Mouse (Mus musculus): ENCODE data around the gene Defb15.
"Not testable (repeated sequence)": the region's sequence is repeated elsewhere in the genome, so short reads cannot be mapped to it uniquely, and the experiment has no call there.

Defb15 gene

DNA sequence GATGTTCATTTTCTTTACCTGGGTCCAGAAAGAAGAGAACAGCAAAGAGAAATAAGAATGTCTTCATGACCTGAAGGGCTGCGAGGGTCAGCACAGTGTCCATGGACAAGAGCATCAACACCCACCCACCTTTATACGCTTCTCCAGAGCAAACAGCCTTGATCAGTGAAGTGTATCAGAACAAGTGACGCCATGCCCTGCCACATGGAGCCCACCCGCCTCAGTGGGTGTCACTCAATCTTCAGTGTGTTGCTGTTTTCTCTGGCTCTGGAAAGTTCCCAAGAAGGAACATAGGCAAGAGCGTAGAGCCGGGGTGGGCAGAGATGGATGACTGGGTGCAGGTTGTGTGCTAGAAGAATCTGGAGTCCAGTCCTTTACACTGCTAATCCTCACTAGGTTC is at the start of gene Defb15:
Defb15 (minus strand) TSS at position 101 of the 400 bp plus-strand sequence.
- DNase-seq (ENCODE audit: low spot score in 2 of 2): no peak

DNA sequence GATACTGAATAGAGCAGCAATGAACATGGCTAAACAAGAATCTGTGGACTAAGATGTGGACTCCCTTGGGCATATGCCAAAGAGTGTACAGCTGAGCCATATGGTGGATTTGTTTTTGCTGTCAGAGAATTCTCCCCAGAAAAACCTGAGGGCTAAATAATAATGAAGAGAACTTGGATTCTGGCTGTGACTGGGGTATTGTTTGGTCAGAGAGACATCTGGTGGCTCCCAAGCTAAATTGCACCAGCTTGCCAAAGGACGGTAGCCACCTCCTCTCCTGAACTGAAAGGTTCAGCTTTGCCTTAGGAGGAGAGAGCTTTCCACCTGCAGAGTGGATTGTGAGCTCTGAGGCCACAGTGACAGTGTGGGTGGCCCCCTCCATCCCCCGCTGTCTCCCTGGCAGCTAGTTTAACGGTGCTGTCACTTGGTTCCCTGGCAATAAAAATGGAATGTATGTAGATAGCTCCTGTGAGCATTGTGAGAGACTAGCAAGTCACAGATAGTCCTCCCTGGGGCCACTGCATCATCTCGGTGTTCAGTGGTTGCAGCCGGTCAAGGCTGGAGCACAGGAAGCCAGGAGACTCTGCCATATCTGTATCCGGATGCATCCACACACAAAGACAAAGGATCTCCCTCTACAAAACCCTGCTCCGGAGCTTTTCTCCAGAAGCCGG is 49.3 kb upstream of the Defb15 start:
- no peak for DNase-seq (ENCODE audit: low spot score in 2 of 2)

DNA sequence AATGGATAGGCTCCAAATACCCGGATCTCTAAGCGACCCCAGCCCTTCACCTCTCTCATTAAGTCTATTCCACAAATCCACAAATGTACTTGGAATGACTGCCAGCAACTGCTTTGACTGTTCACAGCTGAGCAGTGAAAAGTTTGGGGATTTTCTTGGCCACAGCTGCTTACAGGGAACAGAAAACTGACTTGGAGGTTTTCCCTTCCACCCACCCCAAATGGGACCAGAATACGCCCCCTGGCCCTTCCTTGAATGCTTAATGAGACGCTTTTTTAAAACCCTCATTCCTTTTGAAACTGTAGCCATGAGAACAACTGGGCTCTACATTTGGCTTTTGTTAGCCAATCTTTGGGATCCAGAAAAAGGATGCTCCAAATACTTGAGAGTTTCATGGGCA is 45.7 kb upstream of the Defb15 start:
- no peak for DNase-seq (ENCODE audit: low spot score in 2 of 2)

DNA sequence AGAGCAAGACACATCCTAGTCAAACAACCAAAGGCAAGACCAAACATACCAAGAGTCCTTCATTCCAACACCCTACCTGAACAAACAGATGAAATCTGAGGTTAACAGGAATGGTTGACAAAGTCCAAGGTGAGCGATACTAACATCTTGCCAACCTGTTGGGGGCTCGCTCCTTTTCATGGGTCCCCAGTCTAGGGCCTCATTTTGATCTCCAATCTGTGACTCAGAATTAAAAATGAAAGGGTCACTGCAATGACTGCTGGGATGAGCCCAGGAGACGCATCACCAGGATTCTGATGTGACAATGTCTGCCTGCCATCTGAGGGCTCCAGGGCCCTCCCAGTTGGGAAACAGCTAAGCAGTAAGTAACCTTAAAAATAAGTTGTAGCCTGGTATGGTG is 37.0 kb upstream of the Defb15 start, which contains the start of gene Ccdc70:
Ccdc70 (plus strand) TSS at position 301 of the 400 bp plus-strand sequence.
- DNase-seq (ENCODE audit: low spot score in 2 of 2): peak in 1 of 2 experiments; percentile 12

DNA sequence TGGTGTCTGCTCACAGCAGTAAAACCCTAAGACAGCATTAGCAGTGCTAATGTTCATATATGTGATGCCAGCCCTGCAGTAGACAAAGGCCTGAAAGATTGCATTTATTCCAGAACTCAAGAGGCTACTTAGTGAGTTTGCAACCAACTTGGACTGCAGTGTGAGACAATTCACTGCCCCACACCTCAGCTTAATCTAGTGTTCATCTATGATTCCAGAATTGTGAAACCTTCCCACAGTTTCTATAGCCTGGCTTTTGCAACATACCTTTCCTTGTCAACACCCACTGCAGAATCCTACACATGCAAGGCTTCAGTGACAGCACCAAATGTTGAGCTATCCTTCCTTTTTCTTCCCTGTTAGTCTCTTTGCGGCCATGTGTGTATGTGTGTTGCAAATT is 34.1 kb upstream of the Defb15 start:
- DNase-seq (ENCODE audit: low spot score in 2 of 2): peak in 1 of 2 experiments; percentile 8

DNA sequence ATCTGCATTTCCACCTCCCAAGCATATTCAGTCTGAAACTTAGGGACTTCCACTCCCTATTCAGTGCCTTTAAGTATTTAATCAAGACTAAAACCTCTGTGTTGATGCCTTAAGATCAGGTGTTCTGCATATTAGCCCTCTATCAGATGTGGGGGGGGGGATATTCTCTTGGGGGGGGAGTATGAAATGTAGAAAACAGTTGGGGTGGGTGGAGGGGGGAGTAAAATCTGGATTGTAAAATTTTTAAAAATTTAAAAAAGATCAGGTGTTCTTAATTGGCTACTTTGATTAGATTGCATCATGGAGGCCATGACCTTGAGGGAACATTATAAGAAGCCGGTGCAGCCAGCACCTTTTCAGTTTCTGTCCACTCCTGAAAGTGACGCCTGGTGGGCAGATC is 25.9 kb upstream of the Defb15 start, which contains the start of gene Fam90a1a:
Fam90a1a (plus strand) TSS at position 301 of the 400 bp plus-strand sequence.
- DNase-seq (ENCODE audit: low spot score in 2 of 2): no peak

DNA sequence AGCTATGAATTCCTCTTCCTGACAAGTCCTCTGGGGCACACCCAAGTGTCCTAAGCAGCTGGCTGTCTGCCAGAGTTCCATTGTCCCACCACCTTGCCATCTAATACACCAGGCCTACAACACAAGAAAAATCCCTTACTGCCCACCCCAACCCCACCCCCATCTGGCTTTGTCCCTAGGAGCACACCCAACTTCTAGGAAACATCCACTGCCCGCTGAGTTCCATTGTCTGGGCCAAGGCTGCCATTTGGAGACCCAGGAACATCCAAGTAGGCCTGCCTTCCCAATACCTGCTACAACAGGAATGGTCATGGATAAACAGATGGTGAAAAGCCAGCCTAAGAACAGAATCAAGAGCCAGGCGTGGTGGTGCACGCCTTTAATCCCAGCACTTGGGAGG is 23.8 kb upstream of the Defb15 start:
- no peak for DNase-seq (ENCODE audit: low spot score in 2 of 2)

DNA sequence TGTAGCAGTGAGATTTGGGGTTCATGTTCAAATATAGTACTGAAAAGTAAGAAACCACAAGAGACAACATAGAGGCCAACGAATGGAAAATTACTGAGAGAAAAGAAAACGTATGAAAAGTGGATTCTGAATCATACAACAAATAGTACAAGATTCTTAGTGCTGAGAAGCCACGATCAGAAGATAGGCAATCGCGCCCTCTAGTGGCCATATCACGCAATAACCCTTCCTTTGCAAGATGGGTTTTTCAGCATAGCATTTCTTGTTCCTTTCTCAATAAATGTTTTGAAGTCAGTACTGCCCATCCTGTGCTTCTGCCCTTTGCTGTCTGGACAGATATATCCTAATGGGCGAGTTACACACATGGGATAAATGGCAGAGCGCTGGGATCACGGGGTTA is 22.8 kb upstream of the Defb15 start:
- DNase-seq (ENCODE audit: low spot score in 2 of 2): no peak

DNA sequence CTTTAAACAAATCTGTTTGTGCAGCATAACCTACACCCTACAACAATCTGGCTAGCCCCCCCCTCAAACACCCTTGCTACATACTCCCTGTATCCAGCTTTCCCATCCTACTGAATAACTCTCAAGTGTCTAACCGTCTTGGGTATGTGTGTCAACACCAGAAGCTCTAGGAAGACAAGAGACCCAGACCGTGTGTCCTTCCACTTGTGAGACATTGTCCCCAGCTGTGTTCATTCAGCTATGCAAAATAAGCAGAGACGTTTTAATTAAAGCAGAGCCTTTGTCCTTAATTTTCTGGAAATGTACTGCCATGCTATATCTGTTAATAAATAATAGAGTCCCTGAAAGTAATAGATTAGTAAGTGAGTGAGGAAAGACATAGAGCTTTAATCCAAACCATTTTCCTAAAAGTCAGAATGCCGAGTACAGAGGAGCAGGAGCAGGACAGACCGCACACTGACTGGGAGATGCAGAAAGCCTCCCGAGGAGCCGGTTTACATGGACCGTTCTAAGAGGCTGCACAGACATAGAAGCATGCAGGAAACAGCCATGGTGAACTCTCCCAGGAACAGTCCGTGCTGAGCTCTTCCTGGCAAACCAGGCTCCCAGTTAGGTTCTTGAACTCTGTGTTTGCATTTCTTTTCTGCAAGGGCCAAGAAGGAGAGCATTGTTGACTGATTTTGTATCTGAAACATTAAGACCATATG is 15.0 kb upstream of the Defb15 start:
- no peak for DNase-seq (ENCODE audit: low spot score in 2 of 2)

DNA sequence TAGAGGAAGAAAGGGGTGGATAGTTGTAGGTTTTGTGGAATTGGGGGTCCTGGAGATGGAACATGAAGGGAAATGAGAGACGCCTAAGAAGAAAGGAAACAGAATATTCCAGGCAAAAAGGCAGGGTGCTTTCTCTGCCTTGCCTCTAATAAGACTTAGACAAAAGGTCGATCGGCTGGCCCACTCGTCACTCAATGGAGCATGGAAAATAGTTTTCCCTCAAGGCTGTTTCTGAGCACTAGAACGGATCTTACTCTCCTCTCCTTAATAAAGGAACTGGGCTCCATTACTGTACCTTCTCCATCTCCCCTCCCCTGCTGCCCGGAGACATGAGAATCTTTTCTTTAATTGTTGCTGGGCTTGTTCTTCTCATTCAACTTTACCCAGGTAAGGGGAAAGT is 14.0 kb upstream of the Defb15 start, which contains the start of gene Defb13:
Defb13 (plus strand) TSS at position 301 of the 400 bp plus-strand sequence.
- DNase-seq (ENCODE audit: low spot score in 2 of 2): no peak

DNA sequence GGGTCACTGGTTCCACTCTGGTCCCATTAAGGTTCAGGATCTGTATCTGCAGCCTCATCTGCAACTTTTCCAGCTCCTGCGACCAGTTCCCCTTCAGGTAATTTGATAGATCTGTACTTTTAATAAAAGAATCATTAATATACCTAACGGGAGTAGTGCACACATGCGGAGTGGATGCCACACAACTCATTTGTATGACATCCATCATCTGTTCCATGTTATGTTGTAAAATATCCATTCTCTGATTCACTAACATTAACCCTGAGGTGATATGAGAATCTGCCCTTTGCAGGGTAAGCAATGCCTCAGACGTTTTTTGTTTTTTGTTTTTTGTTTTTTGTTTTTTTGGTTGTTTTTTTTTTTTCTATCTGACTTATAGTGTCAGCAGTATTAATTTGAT is 5.5 kb upstream of the Defb15 start, which contains the start of gene Defb35:
Defb35 (plus strand) TSS at position 301 of the 400 bp plus-strand sequence.
- not testable (repeated sequence) for DNase-seq (ENCODE audit: low spot score in 2 of 2)

DNA sequence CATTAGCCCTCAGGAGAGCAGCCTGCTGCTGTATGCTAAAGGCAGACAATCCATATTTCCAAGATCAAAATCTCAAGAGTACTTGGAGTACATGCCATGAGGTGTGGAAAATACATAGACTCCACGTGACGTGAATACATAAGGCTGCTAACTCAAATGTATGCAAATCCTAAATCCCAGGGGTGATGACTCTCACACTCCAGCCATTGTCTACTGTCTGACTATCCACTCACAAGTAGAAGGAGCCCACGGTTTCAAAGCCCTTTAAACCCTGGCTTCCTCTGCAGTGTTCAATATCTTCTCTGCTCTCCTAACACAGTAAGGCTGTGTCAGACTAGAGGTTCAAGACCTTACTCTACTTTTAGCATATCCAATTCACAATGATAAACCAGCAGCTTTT is 1.8 kb downstream of the Defb15 start:
- DNase-seq (ENCODE audit: low spot score in 2 of 2): not testable (repeated sequence)

DNA sequence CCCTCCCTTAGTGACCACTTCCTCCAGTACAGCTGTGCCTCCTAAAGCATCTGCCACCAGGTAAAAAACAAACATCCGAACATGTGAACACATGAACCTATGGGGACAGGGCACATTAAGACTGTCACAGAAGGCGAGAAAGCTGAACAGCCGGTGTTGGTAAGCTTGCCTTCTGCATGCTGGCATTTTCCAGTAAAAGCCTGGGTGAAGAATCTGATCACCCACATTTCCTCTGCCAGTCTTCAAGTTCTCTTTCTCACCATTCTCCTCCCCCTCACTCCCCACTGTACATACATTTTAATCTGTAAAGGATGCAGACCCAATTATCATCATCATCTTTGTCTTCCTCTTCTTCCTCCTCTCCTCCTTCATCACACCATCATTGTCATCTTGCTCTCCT is 16.9 kb downstream of the Defb15 start:
- no peak for DNase-seq (ENCODE audit: low spot score in 2 of 2)

DNA sequence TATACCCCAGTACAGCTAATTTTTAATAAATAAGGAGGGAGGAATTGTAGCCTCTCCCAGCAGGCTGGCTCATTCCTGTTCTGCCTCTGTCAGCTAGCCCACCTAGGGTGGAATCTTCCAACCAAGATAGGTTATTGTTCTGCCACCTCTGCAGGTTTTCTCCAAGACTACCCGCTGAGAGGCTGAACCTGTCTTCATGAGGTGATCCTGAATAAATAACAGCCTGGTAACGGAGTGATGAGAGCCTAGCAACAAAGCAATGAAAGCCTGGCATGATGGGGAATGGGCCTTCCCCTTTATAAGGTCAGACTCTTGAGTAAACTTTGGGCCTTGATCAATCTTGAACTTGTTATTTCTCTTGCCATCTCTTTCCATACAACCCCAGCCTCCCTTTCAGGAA is 20.0 kb downstream of the Defb15 start:
- DNase-seq (ENCODE audit: low spot score in 2 of 2): no peak

DNA sequence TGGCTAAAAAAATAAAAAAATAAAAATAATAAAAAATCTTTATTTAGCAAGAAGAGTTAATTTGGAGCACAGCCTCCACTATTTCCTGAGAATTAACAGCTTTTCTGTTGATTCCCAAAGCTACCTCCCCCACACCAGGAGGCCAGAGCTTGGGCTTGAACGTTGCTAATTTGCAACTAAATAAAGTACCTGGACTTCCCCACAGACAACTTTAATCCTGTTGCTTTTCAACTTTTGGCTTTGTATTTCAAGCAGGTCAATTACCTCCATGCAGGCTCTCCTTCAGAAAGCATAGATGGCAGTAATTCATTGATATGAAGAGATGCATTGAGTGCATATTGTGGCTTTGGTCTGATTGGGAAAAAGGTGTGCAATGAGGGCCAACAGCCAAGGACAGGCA is 20.6 kb downstream of the Defb15 start:
- DNase-seq (ENCODE audit: low spot score in 2 of 2): no peak

DNA sequence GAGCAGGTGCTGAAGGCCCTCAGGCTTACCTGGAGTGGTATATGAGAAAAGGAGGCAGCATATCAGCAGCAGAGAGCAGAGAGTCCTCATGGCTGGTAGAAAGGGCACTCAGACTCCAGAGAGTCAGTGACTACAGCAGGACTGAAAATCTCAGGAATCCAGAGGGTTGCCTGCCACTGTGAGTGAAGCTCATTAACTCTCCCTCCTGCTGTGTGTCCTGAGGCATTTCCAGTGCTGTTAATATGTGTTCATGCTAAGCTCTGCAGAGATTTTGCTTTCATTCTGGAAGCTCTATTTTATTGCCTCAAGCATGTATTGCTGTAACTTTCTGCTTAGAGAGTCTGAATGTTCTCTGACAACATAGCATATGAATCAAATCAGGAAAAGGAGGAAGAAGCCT is 26.2 kb downstream of the Defb15 start, which contains the start of gene Defb11:
Defb11 (minus strand) TSS at position 123 of the 400 bp plus-strand sequence.
- not testable (repeated sequence) for DNase-seq (ENCODE audit: low spot score in 2 of 2)

DNA sequence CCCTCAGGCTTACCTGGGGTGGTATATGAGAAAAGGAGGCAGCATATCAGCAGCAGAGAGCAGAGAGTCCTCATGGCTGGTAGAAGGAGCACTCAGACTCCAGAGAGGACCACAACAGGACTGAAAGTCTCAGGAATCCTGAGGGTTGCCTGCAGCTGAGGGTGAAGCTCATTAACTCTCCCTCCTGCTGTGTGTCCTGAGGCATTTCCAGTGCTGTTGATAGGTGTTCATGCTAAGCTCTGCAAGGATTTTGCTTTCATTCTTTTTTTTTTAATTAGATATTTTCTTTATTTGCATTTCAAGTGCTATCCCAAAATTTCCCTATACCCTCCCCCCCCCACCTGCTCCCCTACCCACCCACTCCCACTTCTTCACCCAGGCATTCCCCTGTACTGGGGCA is 47.2 kb downstream of the Defb15 start, which contains the start of gene Defb9:
Defb9 (minus strand) TSS at position 101 of the 400 bp plus-strand sequence.
- not testable (repeated sequence) for DNase-seq (ENCODE audit: low spot score in 2 of 2)
